Mouse (Mus musculus) midbrain, embryonic 14.5 days (tissue): ENCODE measurements at regions not wholly inside any gene's neighbourhood (a gene's known extent, or its start where the extent isn't known, plus 50 kb on each side); places are given as distances from the start of the nearest gene placed in this dataset.
A peak's percentile ranks its signal among the peaks of the same experiment; 100 is the strongest.

Source experiments
- ATAC-seq: fragments of 200-750 bp; cut with Nextera tagmentation; 2 replicates; pipeline ENCODE4 v1.8.0; 2017; ENCODE audit warnings: moderate number of reproducible peaks, moderate library complexity; ENCODE audit not compliant: low FRiP score, low TSS enrichment
- DNase-seq: peaks from one replicate; pipeline ENCODE4 v3.0.0-alpha.2; 2015
- H3K27ac ChIP-seq: fragments of 300-500 bp; sonication (generic); replicated peaks from 2 replicates; pipeline ENCODE4 v1.5.1; 2014; ENCODE audit warnings: mild to moderate bottlenecking, low read depth, low read length, moderate library complexity
- H3K27me3 ChIP-seq: fragments of 300-500 bp; sonication (generic); 2 replicates; pipeline ENCODE4 v1.6.1; 2014; ENCODE audit warnings: low read length, control low read depth, mixed read lengths; ENCODE audit not compliant: control insufficient read depth, insufficient read depth
- H3K36me3 ChIP-seq: fragments of 300-500 bp; sonication (generic); 2 replicates; pipeline ENCODE4 v1.6.1; 2014; ENCODE audit warnings: low read length, control low read depth; ENCODE audit not compliant: control insufficient read depth, insufficient read depth
- H3K4me1 ChIP-seq: fragments of 300-500 bp; sonication (generic); 2 replicates; pipeline ENCODE4 v1.6.1; 2014; ENCODE audit warnings: mild to moderate bottlenecking, antibody characterized with exemption, low read length, control low read depth; ENCODE audit not compliant: control insufficient read depth, insufficient read depth
- H3K4me2 ChIP-seq: fragments of 300-500 bp; sonication (generic); 2 replicates; pipeline ENCODE4 v1.6.1; 2014; ENCODE audit warnings: mild to moderate bottlenecking, low read length, moderate library complexity
- H3K4me3 ChIP-seq: fragments of 300-500 bp; sonication (generic); replicated peaks from 2 replicates; pipeline ENCODE4 v1.5.1; 2014; ENCODE audit warnings: low read depth, low read length
- H3K9ac ChIP-seq: fragments of 300-500 bp; sonication (generic); replicated peaks from 2 replicates; pipeline ENCODE4 v1.6.1; 2014; ENCODE audit warnings: mild to moderate bottlenecking, low read length, moderate library complexity
- H3K9me3 ChIP-seq: fragments of 300-500 bp; sonication (generic); 2 replicates; pipeline ENCODE4 v1.6.1; 2016; ENCODE audit warnings: low read length, control low read depth, mixed read lengths; ENCODE audit not compliant: control insufficient read depth
- WGBS: fragments of 180-500 bp; shearing (Covaris S2); extraction: QIAGEN DNeasy Blood & Tissue Kit; methylation state at CpG from one replicate; pipeline ENCODE4 v1.1.7; 2014; 5-methylcytosine and 5-hydroxymethylcytosine counted together

GRCm38 (mm10) chr5:58705561-58705960 is 987.8 kb downstream of the Pcdh7 start:
- DNase-seq (no peak), ATAC-seq (no peak)
- Histone ChIP-seq H3K4me3 (no peak overlapping the region), H3K27ac (no peak overlapping the region), H3K27me3 (no peaks in the 10 kb centered on the region), H3K9ac (no peak overlapping the region), H3K36me3 (no peaks in the 10 kb centered on the region), H3K4me1 (no peaks in the 10 kb centered on the region), H3K9me3 (no peaks in the 10 kb centered on the region), H3K4me2 (no peak overlapping the region)
- WGBS = 77% methylated on average over 1 of the region's 1 CpGs

GRCm38 (mm10) chr5:58712381-58712780 is 994.6 kb downstream of the Pcdh7 start:
- DNase-seq = no peak
- Histone ChIP-seq H3K27ac (no peak overlapping the region), H3K4me1 (no peaks in the 10 kb centered on the region), H3K4me3 (no peak overlapping the region), H3K4me2 (no peak overlapping the region), H3K36me3 (no peaks in the 10 kb centered on the region), H3K9ac (no peak overlapping the region), H3K27me3 (no peaks in the 10 kb centered on the region), H3K9me3 (no peaks in the 10 kb centered on the region)
- ATAC-seq = no peak
- 79% methylated on average over 1 of the region's 1 CpGs for WGBS

GRCm38 (mm10) chr5:58733366-58733765 is 1015.6 kb downstream of the Pcdh7 start:
- Histone ChIP-seq H3K4me2 (no peak overlapping the region), H3K27ac (no peak overlapping the region), H3K9ac (no peak overlapping the region), H3K9me3 (no peaks in the 10 kb centered on the region), H3K4me1 (no peaks in the 10 kb centered on the region), H3K36me3 (no peaks in the 10 kb centered on the region), H3K4me3 (no peak overlapping the region), H3K27me3 (no peaks in the 10 kb centered on the region)
- ATAC-seq (no peak), DNase-seq (no peak)
- WGBS = 94% methylated on average over 3 of the region's 3 CpGs

GRCm38 (mm10) chr5:58733961-58734360 is 1016.2 kb downstream of the Pcdh7 start:
- no peaks in the 10 kb centered on the region for H3K27me3 ChIP-seq
- no peak overlapping the region for H3K27ac ChIP-seq
- H3K9me3 ChIP-seq = no peaks in the 10 kb centered on the region
- H3K9ac ChIP-seq = no peak overlapping the region
- ATAC-seq = no peak
- H3K4me3 ChIP-seq = no peak overlapping the region
- H3K4me1 ChIP-seq = no peaks in the 10 kb centered on the region
- H3K36me3 ChIP-seq = no peaks in the 10 kb centered on the region
- DNase-seq = no peak
- no peak overlapping the region for H3K4me2 ChIP-seq
- 86% methylated on average over 2 of the region's 2 CpGs for WGBS

GRCm38 (mm10) chr5:58736610-58737009 is 1018.8 kb downstream of the Pcdh7 start:
- Histone ChIP-seq H3K27ac (no peak overlapping the region), H3K9ac (no peak overlapping the region), H3K4me2 (no peak overlapping the region), H3K9me3 (no peaks in the 10 kb centered on the region), H3K4me3 (no peak overlapping the region), H3K27me3 (no peaks in the 10 kb centered on the region), H3K4me1 (no peaks in the 10 kb centered on the region), H3K36me3 (no peaks in the 10 kb centered on the region)
- 61% methylated on average over 9 of the region's 9 CpGs for WGBS
- DNase-seq (peak; percentile 61), ATAC-seq (no peak)

- DNase-seq = no peak
- Histone ChIP-seq H3K4me1 (no peaks in the 10 kb centered on the region), H3K27me3 (no peaks in the 10 kb centered on the region), H3K4me3 (no peak overlapping the region), H3K9me3 (no peaks in the 10 kb centered on the region), H3K4me2 (no peak overlapping the region), H3K27ac (no peak overlapping the region), H3K36me3 (no peaks in the 10 kb centered on the region), H3K9ac (no peak overlapping the region)
- ATAC-seq = no peak
- WGBS = 87% methylated on average over 4 of the region's 4 CpGs
Measured at GRCm38 (mm10) chr5:58737264-58737883, 1019.6 kb downstream of the Pcdh7 start.

- Histone ChIP-seq H3K9me3 (no peaks in the 10 kb centered on the region), H3K4me2 (no peak overlapping the region), H3K27me3 (no peaks in the 10 kb centered on the region), H3K9ac (no peak overlapping the region), H3K27ac (no peak overlapping the region), H3K4me1 (no peaks in the 10 kb centered on the region), H3K36me3 (no peaks in the 10 kb centered on the region), H3K4me3 (no peak overlapping the region)
- ATAC-seq = no peak
- WGBS = 72% methylated on average over 4 of the region's 4 CpGs
- DNase-seq = no peak
Measured at GRCm38 (mm10) chr5:58738041-58738440, 1020.3 kb downstream of the Pcdh7 start.

GRCm38 (mm10) chr5:58740759-58741158 is 1023.0 kb downstream of the Pcdh7 start:
- Histone ChIP-seq H3K27ac (no peak overlapping the region), H3K4me3 (no peak overlapping the region), H3K9me3 (no peaks in the 10 kb centered on the region), H3K4me2 (no peak overlapping the region), H3K9ac (no peak overlapping the region), H3K27me3 (no peaks in the 10 kb centered on the region), H3K4me1 (no peaks in the 10 kb centered on the region), H3K36me3 (no peaks in the 10 kb centered on the region)
- no peak for DNase-seq
- 87% methylated on average over 1 of the region's 1 CpGs for WGBS
- ATAC-seq = no peak

- no peak overlapping the region for H3K27ac ChIP-seq
- no peaks in the 10 kb centered on the region for H3K9me3 ChIP-seq
- H3K4me1 ChIP-seq = no peaks in the 10 kb centered on the region
- no peak for ATAC-seq
- no peaks in the 10 kb centered on the region for H3K36me3 ChIP-seq
- no peaks in the 10 kb centered on the region for H3K27me3 ChIP-seq
- peak; percentile 37 for DNase-seq
- peak overlapping the region; percentile 12 for H3K4me2 ChIP-seq
- WGBS = 4% methylated on average over 6 of the region's 6 CpGs
- H3K9ac ChIP-seq = 0 out of 2 replicates have a peak overlapping the region, but pooled peaks have one; percentile 17
- no peak overlapping the region for H3K4me3 ChIP-seq
Measured at GRCm38 (mm10) chr5:58747684-58748083, 1029.9 kb downstream of the Pcdh7 start.
